Mouse (Mus musculus) limb, embryonic 13.5 days (tissue): Measurements from ENCODE around the gene C1galt1. TPM values are rescaled to one million over a fixed set of nuclear protein-coding genes. Genes with fewer than 3 reads are reported as not detected.
A peak's percentile ranks its signal among the peaks of the same experiment; 100 is the strongest.

Experiments
- ATAC-seq: fragments of 200-750 bp; cut with Nextera tagmentation; 2 replicates; pipeline ENCODE4 v1.8.0; 2017; ENCODE audit warnings: low read depth, moderate number of reproducible peaks, moderate TSS enrichment; ENCODE audit not compliant: low FRiP score
- H3K27ac ChIP-seq: fragments of 300-500 bp; sonication (generic); 2 replicates; pipeline ENCODE4 v1.5.1; 2015; ENCODE audit warnings: inconsistent platforms, mild to moderate bottlenecking, moderate library complexity
- H3K27me3 ChIP-seq: fragments of 300-500 bp; sonication (generic); 2 replicates; pipeline ENCODE4 v1.6.1; 2015; ENCODE audit warnings: mild to moderate bottlenecking, inconsistent platforms
- H3K36me3 ChIP-seq: fragments of 300-500 bp; sonication (generic); 2 replicates; pipeline ENCODE4 v1.6.1; 2015; ENCODE audit warnings: inconsistent platforms, mild to moderate bottlenecking, moderate library complexity
- H3K4me1 ChIP-seq: fragments of 300-500 bp; sonication (generic); 2 replicates; pipeline ENCODE4 v1.6.1; 2015; ENCODE audit warnings: inconsistent platforms
- H3K4me2 ChIP-seq: fragments of 300-500 bp; sonication (generic); replicated peaks from 2 replicates; pipeline ENCODE4 v1.6.1; 2015; ENCODE audit warnings: inconsistent platforms, mild to moderate bottlenecking, moderate library complexity
- H3K4me3 ChIP-seq: fragments of 300-500 bp; sonication (generic); 2 replicates; pipeline ENCODE4 v1.5.1; 2015; ENCODE audit warnings: moderate library complexity, mild to moderate bottlenecking, inconsistent platforms
- H3K9ac ChIP-seq: fragments of 300-500 bp; sonication (generic); 2 replicates; pipeline ENCODE4 v1.6.1; 2015; ENCODE audit warnings: mild to moderate bottlenecking, inconsistent platforms
- H3K9me3 ChIP-seq: fragments of 300-500 bp; sonication (generic); 2 replicates; pipeline ENCODE4 v1.6.1; 2016; ENCODE audit warnings: inconsistent platforms
- WGBS: fragments of 180-500 bp; shearing (Covaris S2); methylation state at CpG from one replicate; pipeline ENCODE4 v1.1.7; 2015; 5-methylcytosine and 5-hydroxymethylcytosine counted together
- polyA plus RNA-seq: library from polyadenylated mRNA; unstranded; fragments of >200 nt; fragmentation: Nextera tagmentation; extraction: Ambion mirVana; gene quantifications from 2 replicates; pipeline ENCODE4 v1.2.1, GENCODE M21; 2015

Gene C1galt1
- polyA plus RNA-seq, 1 experiment from 2014 or later: 3.1 TPM

GRCm38 (mm10) chr6:7846726-7847439 is 2.2 kb downstream of the C1galt1 start:
- no peaks in the 10 kb centered on the region for H3K36me3 ChIP-seq
- peak overlapping the region; percentile 48 for H3K4me2 ChIP-seq
- H3K27ac ChIP-seq: no peak overlapping the region
- no peaks in the 10 kb centered on the region for H3K27me3 ChIP-seq
- H3K9ac ChIP-seq: peak overlapping the region; percentile 35; the same call in 1 of the 2 replicates
- H3K9me3 ChIP-seq: no peaks in the 10 kb centered on the region
- ATAC-seq: no peak
- H3K4me1 ChIP-seq: peaks cover 30% of the 10 kb centered on the region
- 63% methylated on average over 8 of the region's 8 CpGs for WGBS
- H3K4me3 ChIP-seq: peak overlapping the region; percentile 15; the same call in 1 of the 2 replicates

DNA sequence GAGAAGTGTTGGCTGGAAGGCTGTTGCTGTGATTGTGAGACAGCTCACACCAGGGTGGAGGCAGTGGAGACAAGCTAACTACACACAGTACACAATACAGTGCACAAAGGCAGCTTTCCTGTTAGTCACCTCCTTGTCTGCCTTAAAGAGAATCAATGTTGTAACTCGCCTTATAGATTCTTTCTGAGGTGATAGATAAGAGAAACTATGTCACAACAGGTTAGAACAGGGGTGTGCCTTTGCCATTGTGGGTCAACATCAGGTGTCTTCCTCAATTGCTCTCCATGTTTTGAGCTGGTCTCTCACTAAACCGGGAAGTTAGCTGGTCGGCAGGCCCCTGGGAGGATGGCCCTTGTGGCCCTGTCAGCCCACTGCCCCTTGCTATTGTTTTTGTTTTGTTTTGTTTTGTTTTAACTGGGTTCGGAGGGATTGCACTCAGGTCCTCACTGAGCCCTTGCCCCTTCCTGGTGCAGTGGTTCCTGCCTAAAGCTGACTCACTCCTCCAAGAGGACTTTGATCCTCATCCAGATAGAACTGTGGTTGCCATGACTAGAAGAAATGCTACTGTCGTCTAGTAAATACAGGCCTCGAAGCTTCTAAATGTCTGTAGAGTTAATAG is 3.4 kb downstream of the C1galt1 start:
- WGBS: 74% methylated on average over 6 of the region's 6 CpGs
- Histone ChIP-seq H3K4me2 (peak overlapping the region; percentile 9; the same call in 1 of the 2 replicates), H3K9me3 (no peaks in the 10 kb centered on the region), H3K9ac (no peak overlapping the region), H3K4me3 (no peak overlapping the region), H3K27ac (no peak overlapping the region), H3K4me1 (peaks cover 32% of the 10 kb centered on the region), H3K27me3 (no peaks in the 10 kb centered on the region), H3K36me3 (no peaks in the 10 kb centered on the region)
- no peak for ATAC-seq

GRCm38 (mm10) chr6:7848714-7849113 is 4.1 kb downstream of the C1galt1 start:
- Histone ChIP-seq H3K4me3 (no peak overlapping the region), H3K36me3 (no peaks in the 10 kb centered on the region), H3K27ac (no peak overlapping the region), H3K4me2 (no peak overlapping the region), H3K27me3 (no peaks in the 10 kb centered on the region), H3K9ac (no peak overlapping the region), H3K4me1 (peaks cover 32% of the 10 kb centered on the region), H3K9me3 (no peaks in the 10 kb centered on the region)
- 75% methylated on average over 9 of the region's 9 CpGs for WGBS
- no peak for ATAC-seq

GRCm38 (mm10) chr6:7851036-7851435 is 6.4 kb downstream of the C1galt1 start:
- Histone ChIP-seq H3K9me3 (no peaks in the 10 kb centered on the region), H3K27me3 (no peaks in the 10 kb centered on the region), H3K9ac (no peak overlapping the region), H3K27ac (no peak overlapping the region), H3K4me3 (no peak overlapping the region), H3K36me3 (no peaks in the 10 kb centered on the region), H3K4me2 (no peak overlapping the region), H3K4me1 (peaks cover 27% of the 10 kb centered on the region)
- WGBS: 53% methylated on average over 2 of the region's 2 CpGs
- no peak for ATAC-seq

DNA sequence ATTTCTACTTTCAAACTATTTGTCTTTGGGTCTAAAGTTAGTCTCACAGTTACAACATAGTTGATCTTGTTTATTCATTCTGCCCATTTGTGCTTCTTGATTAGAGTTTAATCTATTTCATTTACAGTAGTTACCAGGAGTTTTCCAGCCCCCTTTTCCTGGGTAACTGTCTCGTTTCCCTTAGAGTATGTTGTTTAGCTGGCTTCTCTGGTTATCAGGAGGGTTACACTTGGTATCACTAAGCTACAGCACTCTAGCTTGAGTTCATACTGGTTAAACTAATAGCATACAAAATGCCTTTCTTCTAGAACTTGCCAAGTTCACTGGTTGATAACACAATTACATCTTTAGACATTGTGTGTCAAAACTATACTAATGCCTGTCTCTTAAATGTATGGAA is 8.3 kb downstream of the C1galt1 start:
- Histone ChIP-seq H3K4me3 (no peak overlapping the region), H3K4me2 (no peak overlapping the region), H3K36me3 (no peaks in the 10 kb centered on the region), H3K27me3 (no peaks in the 10 kb centered on the region), H3K4me1 (peaks cover 30% of the 10 kb centered on the region), H3K27ac (no peak overlapping the region), H3K9ac (no peak overlapping the region), H3K9me3 (no peaks in the 10 kb centered on the region)
- ATAC-seq: no peak
- WGBS: 58% methylated on average over 1 of the region's 1 CpGs

DNA sequence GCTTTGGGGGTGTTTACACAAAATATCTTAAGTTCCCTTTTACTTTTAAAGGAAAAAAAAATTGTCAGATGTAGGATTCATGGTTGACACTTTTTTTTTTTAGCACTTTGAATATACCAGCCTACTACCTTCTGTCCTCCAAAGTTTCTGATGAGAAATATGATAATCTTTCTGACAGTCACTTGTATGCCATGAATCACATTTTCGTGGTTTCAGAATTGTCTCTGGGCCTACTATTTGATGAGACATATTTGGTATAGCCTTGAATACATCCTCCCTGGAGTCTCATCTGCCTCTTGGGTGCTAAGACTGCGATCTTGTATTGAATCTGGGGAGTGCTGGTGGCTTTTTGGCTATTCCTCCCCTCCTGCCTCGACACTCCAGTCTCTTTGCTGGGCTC is 8.8 kb downstream of the C1galt1 start:
- no peaks in the 10 kb centered on the region for H3K36me3 ChIP-seq
- WGBS: 77% methylated on average over 3 of the region's 3 CpGs
- no peak overlapping the region for H3K4me2 ChIP-seq

DNA sequence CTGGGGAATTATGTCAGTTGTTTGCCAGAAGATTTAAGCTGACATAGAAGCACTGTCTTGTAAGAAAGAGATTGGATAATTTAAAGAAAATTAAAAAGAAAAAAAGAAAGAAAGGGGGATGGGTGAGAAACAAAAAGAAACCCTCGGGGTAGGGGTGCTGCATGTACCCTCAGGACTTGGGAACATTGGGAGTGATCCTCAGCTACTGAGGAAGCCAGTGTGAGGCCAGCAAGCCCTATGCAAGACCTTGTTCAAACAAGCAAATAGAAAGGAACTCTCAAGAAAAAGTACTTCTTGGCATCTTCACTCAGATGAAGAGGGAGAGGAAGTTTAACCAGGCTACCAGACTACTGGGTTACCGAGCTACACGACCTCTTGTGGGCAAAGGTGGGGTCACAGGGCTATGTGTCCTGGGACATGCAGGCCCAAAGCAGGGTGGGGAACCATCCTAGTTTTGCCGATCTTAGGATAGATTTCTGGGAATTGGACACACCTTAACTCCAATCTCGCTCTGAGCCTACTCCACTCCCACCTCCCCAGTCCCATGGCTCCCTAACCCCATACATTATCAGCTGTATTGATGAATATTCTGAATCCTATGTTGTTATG is 12.1 kb downstream of the C1galt1 start:
- Histone ChIP-seq H3K4me3 (no peak overlapping the region), H3K27ac (no peak overlapping the region), H3K4me1 (peaks cover 26% of the 10 kb centered on the region), H3K9ac (no peak overlapping the region), H3K36me3 (no peaks in the 10 kb centered on the region), H3K4me2 (no peak overlapping the region), H3K9me3 (no peaks in the 10 kb centered on the region), H3K27me3 (no peaks in the 10 kb centered on the region)
- no peak for ATAC-seq
- WGBS: 78% methylated on average over 5 of the region's 5 CpGs

More for the DNA sequence above, 8.8 kb downstream of the C1galt1 start:
- no peak overlapping the region for H3K9ac ChIP-seq
- H3K27ac ChIP-seq: no peak overlapping the region
- no peaks in the 10 kb centered on the region for H3K27me3 ChIP-seq
- H3K4me1 ChIP-seq: peaks cover 26% of the 10 kb centered on the region
- H3K4me3 ChIP-seq: no peak overlapping the region
- H3K9me3 ChIP-seq: no peaks in the 10 kb centered on the region
- ATAC-seq: no peak

DNA sequence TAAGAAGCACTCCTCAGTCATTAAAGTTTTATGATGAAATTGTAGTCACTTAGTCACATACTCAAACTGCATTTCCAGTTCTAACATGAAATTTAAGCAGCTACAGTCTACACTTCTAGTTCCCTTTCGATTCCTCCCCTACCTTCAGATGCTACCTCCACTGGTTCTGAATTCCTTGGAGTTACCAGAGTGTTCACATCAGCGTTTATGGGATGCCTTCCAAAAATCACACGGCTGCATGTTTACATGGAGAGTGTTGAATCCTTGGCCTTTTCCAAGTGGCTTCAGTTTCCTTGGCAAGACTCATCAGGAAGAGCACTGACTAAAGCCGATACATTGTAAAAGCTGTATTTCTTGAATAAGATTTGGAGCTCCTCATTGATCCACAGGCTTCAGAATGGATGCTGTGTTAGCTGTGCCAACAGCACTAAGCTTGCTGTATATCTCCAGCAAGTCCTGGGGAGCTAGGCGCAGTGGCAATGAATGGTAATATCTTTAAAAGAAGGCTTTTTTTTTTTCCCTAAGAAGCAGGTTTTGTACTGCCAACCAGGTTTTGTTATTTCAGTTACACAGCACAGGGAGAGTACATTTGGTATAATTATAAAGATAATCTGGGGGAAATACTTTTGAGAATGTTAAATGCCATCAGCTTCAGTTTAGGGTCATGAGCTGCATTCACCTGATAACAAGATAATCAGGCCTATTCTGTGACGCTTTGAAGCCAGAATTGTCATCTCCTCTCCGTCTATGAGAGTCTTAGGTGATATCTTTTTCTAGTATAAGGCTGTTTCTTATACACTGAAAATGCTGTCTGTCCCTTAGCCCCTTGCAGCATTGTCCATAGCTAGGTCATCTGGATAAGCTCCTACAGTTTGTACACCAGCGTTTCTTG is 13.0 kb downstream of the C1galt1 start:
- Histone ChIP-seq H3K4me3 (no peak overlapping the region), H3K4me2 (no peak overlapping the region), H3K27ac (no peak overlapping the region), H3K9ac (no peak overlapping the region), H3K4me1 (peaks cover 24% of the 10 kb centered on the region), H3K27me3 (no peaks in the 10 kb centered on the region), H3K36me3 (no peaks in the 10 kb centered on the region), H3K9me3 (no peaks in the 10 kb centered on the region)
- ATAC-seq: no peak
- WGBS: 79% methylated on average over 8 of the region's 8 CpGs

GRCm38 (mm10) chr6:7858586-7858985 is 13.9 kb downstream of the C1galt1 start:
- Histone ChIP-seq H3K27ac (no peak overlapping the region), H3K9ac (no peak overlapping the region), H3K4me2 (no peak overlapping the region), H3K36me3 (no peaks in the 10 kb centered on the region), H3K27me3 (no peaks in the 10 kb centered on the region), H3K4me3 (no peak overlapping the region), H3K4me1 (peaks cover 24% of the 10 kb centered on the region), H3K9me3 (no peaks in the 10 kb centered on the region)
- 70% methylated on average over 5 of the region's 5 CpGs for WGBS
- ATAC-seq: no peak; the same call in 1 of the 2 replicates

- Histone ChIP-seq H3K4me3 (no peak overlapping the region), H3K36me3 (peaks cover under 1% of the 10 kb centered on the region), H3K9ac (no peak overlapping the region), H3K4me1 (peaks cover 24% of the 10 kb centered on the region), H3K4me2 (no peak overlapping the region), H3K27me3 (no peaks in the 10 kb centered on the region), H3K9me3 (no peaks in the 10 kb centered on the region), H3K27ac (no peak overlapping the region)
- ATAC-seq: no peak
- WGBS: 91% methylated on average over 3 of the region's 3 CpGs
Measured at GRCm38 (mm10) chr6:7859161-7859560, 14.5 kb downstream of the C1galt1 start.

DNA sequence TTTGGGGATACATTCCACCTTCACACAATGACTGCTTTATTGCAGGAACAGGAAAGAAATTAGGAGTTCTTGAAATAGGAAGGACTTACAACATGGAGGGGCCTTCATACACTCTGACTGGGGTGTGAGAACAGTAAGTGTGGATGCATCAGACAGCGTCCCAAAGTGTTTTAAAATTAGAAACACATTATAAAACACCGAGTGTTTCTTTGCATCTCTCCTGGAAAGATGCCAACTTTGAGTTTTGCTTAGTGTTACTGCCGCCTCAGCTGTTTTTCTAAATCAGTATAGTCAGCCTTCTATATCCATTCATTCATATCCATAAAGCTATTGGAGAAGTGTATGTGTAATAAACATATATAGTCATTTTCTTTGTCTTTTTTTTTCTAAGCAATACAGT is 16.4 kb downstream of the C1galt1 start:
- 30% methylated on average over 3 of the region's 3 CpGs for whole genome bisulfite sequencing
- Histone ChIP-seq H3K9ac (no peak overlapping the region), H3K4me2 (no peak overlapping the region), H3K27ac (no peak overlapping the region), H3K36me3 (peaks cover 8% of the 10 kb centered on the region), H3K9me3 (no peaks in the 10 kb centered on the region), H3K4me1 (peaks cover 24% of the 10 kb centered on the region), H3K4me3 (no peak overlapping the region), H3K27me3 (no peaks in the 10 kb centered on the region)
- ATAC-seq: no peak

GRCm38 (mm10) chr6:7863354-7863753 is 18.7 kb downstream of the C1galt1 start:
- Histone ChIP-seq H3K27me3 (no peaks in the 10 kb centered on the region), H3K36me3 (peaks cover 22% of the 10 kb centered on the region), H3K4me2 (no peak overlapping the region), H3K9ac (no peak overlapping the region), H3K4me1 (peaks cover 7% of the 10 kb centered on the region; the same call in 1 of the 2 replicates), H3K4me3 (no peak overlapping the region), H3K9me3 (no peaks in the 10 kb centered on the region), H3K27ac (no peak overlapping the region)
- ATAC-seq: no peak
- WGBS: 84% methylated on average over 4 of the region's 4 CpGs
